Mouse (Mus musculus) forebrain, embryonic 11.5 days (tissue): ENCODE measurements at regions not wholly inside any gene's neighbourhood (a gene's known extent, or its start where the extent isn't known, plus 50 kb on each side); places are given as distances from the start of the nearest gene placed in this dataset.

Experiments
- ATAC-seq: fragments of 200-750 bp; cut with Nextera tagmentation; replicated peaks from 2 replicates; pipeline ENCODE4 v1.8.0; 2017; ENCODE audit warnings: moderate TSS enrichment; ENCODE audit not compliant: low FRiP score
- DNase-seq: peaks from one replicate; pipeline ENCODE4 v3.0.0-alpha.2; 2017; ENCODE audit warnings: low spot score
- H3K27ac ChIP-seq: fragments of 300-500 bp; sonication (generic); 2 replicates; pipeline ENCODE4 v1.5.1; 2014; ENCODE audit warnings: low read depth, low read length
- H3K27me3 ChIP-seq: fragments of 300-500 bp; sonication (generic); 2 replicates; pipeline ENCODE4 v1.6.1; 2014; ENCODE audit warnings: mild to moderate bottlenecking, low read length, mixed read lengths; ENCODE audit not compliant: control insufficient read depth, insufficient read depth
- H3K36me3 ChIP-seq: fragments of 300-500 bp; sonication (generic); 2 replicates; pipeline ENCODE4 v1.6.1; 2014; ENCODE audit warnings: mild to moderate bottlenecking, low read length, moderate library complexity, mixed read lengths; ENCODE audit not compliant: control insufficient read depth, insufficient read depth
- H3K4me1 ChIP-seq: fragments of 300-500 bp; sonication (generic); replicated peaks from 2 replicates; pipeline ENCODE4 v1.6.1; 2014; ENCODE audit warnings: low read length, mixed read lengths; ENCODE audit not compliant: control insufficient read depth, insufficient read depth
- H3K4me2 ChIP-seq: fragments of 300-500 bp; sonication (generic); 2 replicates; pipeline ENCODE4 v1.6.1; 2014; ENCODE audit warnings: low read depth, mild to moderate bottlenecking, low read length, moderate library complexity, mixed read lengths; ENCODE audit not compliant: severe bottlenecking
- H3K4me3 ChIP-seq: fragments of 300-500 bp; sonication (generic); 2 replicates; pipeline ENCODE4 v1.5.1; 2014; ENCODE audit warnings: low read depth, low read length
- H3K9ac ChIP-seq: fragments of 300-500 bp; sonication (generic); 2 replicates; pipeline ENCODE4 v1.6.1; 2014; ENCODE audit warnings: low read length
- H3K9me3 ChIP-seq: fragments of 300-500 bp; sonication (generic); 2 replicates; pipeline ENCODE4 v1.6.1; 2016; ENCODE audit warnings: low read length, mixed read lengths; ENCODE audit not compliant: control insufficient read depth
- WGBS: fragments of 180-500 bp; shearing (Covaris S2); extraction: QIAGEN DNeasy Blood & Tissue Kit; methylation state at CpG from one replicate; pipeline ENCODE4 v1.1.7; 2014; 5-methylcytosine and 5-hydroxymethylcytosine counted together

DNA sequence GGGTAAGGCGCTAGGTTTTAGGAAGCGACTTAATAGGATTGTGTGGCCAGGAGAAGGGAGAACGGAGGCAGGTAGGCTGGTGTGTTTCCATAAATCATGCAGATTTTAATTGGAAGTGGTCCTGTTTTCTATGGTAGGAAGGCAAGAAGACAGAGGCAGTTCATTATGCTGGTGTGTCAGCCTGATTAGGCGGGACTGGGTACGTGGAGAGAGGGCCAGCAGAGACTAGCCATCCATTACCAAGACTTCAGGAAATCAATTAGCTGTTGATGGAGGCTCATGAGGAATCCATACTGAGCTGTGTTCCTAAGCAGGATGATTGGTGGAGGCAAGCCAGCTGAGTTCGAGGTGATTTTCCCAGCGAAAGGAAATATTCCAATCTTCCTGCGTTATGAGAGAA lies 261.3 kb upstream of the Dynlrb2 start:
- no peaks in the 10 kb centered on the region for H3K9me3 ChIP-seq
- 64% methylated on average over 8 of the region's 8 CpGs for WGBS
- H3K36me3 ChIP-seq, result no peaks in the 10 kb centered on the region
- H3K9ac ChIP-seq, result no peak overlapping the region
- ATAC-seq (no peak), DNase-seq (no peak)
- H3K27ac ChIP-seq, result no peak overlapping the region
- no peak overlapping the region for H3K4me2 ChIP-seq
- peaks cover 2% of the 10 kb centered on the region; the same call in 1 of the 2 replicates for H3K4me1 ChIP-seq
- peaks cover 4% of the 10 kb centered on the region; the same call in 1 of the 2 replicates for H3K27me3 ChIP-seq
- no peak overlapping the region for H3K4me3 ChIP-seq

DNA sequence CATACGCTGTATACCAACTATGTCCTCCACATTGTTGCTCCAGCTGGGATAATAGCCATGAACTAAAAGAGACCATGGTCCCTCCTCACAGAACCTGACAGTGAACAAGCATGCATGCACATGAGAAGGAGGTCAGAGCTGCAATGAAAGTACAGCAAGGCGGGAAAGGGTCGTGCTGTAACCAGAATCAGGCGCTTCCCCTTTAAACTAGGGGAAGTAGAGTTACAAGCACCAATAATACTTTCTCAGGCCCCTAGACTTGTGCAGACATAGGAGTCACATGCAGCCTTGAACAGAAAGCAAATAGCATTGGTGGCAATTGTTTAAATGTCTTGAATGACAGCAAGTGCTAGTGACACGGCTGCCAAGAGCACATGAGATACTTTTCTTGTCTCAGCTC lies 261.8 kb upstream of the Dynlrb2 start:
- WGBS, result 83% methylated on average over 5 of the region's 5 CpGs
- Histone ChIP-seq H3K4me3 (no peak overlapping the region), H3K27ac (no peak overlapping the region)

DNA sequence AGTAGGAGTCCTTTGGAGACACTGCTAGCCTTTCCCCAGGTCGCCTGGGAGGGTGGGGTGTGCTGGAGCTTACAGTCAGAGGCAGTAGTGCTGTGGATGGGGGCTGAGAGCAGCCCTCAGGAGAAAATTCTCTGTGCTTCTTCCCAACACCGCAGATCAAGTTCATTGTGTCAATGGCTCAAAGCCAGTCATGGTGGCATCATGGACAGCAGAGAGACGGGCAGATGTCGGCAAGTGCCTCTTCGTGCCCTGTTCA lies 262.9 kb upstream of the Dynlrb2 start:
- Histone ChIP-seq H3K27ac (no peak overlapping the region), H3K36me3 (no peaks in the 10 kb centered on the region), H3K4me2 (no peak overlapping the region), H3K9ac (no peak overlapping the region), H3K9me3 (no peaks in the 10 kb centered on the region), H3K27me3 (peaks cover 6% of the 10 kb centered on the region), H3K4me1 (peaks cover 2% of the 10 kb centered on the region; the same call in 1 of the 2 replicates), H3K4me3 (no peak overlapping the region)
- WGBS, result 89% methylated on average over 5 of the region's 5 CpGs
- ATAC-seq, result no peak
- no peak for DNase-seq

More for the DNA sequence above, 261.8 kb upstream of the Dynlrb2 start:
- ATAC-seq (no peak), DNase-seq (no peak)
- H3K9me3 ChIP-seq, result no peaks in the 10 kb centered on the region
- no peaks in the 10 kb centered on the region for H3K36me3 ChIP-seq
- H3K4me1 ChIP-seq, result peaks cover 2% of the 10 kb centered on the region; the same call in 1 of the 2 replicates
- no peak overlapping the region for H3K9ac ChIP-seq
- no peak overlapping the region for H3K4me2 ChIP-seq
- peaks cover 4% of the 10 kb centered on the region; the same call in 1 of the 2 replicates for H3K27me3 ChIP-seq

DNA sequence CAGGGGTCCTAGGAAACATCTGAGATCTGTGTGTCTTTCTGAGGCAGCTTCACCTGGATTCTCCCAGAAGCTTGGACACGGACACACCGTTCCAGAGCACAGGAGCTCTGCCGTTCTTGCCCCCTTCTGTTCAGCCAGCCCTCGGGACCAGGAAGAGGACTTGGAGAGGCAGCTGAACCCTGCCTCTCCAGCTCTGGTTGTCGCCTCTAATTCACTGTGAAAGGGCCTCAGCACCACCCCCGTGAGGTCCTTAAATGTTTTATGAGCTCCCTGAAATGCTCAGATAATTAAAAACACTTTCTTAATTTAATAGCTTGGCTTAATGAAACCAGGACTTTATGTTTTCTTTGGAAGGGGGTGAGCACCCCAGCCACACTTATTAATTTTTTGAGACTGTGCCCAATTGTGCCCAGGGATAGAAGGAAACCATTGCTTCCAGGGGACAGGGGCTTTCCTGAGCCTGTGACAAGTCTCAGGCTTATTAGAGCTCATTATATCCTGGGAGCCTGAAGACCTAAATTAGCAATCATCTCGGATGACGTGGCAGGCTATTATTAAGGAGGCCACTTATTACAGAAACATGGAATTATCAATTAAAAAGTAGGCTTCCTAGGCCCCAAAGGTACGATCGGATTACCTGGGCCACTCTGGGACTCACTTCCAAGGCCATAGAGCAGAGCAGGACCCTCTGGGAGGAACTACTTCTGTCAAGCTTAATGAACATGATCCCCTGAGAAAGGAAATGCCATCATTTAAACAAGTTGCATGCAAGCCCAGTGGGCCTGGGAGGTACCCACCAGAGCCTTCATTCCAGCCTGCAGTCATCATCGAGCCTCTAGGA lies 263.4 kb upstream of the Dynlrb2 start:
- no peak overlapping the region for H3K4me3 ChIP-seq
- peaks cover 2% of the 10 kb centered on the region; the same call in 1 of the 2 replicates for H3K4me1 ChIP-seq
- ATAC-seq (no peak), DNase-seq (peak; percentile 52)
- H3K9ac ChIP-seq, result no peak overlapping the region
- H3K36me3 ChIP-seq, result no peaks in the 10 kb centered on the region
- 54% methylated on average over 11 of the region's 11 CpGs for WGBS
- H3K27me3 ChIP-seq, result peaks cover 6% of the 10 kb centered on the region
- no peaks in the 10 kb centered on the region for H3K9me3 ChIP-seq
- H3K4me2 ChIP-seq, result no peak overlapping the region
- no peak overlapping the region for H3K27ac ChIP-seq

DNA sequence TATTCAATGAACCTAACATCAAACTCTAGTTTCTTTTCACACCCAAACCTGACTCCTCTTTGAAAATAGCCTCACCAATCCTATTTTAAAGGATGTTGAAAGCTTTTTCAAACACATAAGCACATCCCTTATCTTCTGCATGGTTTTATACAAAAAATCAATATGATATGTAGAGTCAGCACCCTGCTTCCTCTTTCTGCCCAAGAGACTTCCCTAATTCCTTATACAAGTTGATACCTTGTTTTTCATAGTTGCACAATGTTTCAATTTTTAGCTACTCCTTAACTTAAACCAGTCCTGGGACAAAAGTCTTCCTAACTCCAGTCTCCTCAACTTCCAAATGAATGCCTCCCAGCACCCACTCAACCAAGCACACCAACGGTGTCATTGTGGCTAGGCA lies 266.1 kb upstream of the Dynlrb2 start:
- WGBS, result 85% methylated on average over 1 of the region's 1 CpGs
- no peak for DNase-seq

DNA sequence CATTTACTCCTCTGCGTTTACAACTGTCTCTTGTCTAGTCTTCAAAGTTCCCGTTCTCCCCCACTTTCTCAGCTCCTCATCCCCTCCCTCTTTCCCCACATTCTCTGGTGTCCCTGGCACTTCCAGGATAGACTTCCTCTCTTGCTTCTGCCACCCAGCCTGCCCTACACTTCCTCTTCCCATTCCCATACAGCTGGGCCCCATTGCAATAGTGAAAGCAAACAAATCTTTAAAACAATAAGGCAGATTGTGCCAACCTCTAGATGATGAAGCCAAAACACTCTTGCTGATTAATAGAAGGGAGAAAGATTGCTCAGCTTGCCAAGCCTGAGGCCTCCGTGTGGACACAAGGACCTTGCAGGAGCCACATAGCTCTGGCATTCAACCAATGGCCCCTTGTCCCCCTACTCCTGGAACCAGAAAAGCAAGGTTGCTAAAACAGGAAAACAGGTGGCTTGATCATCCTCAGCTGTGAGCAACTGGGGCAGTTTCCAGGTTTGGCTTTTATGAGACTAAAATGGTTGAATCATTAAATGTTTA lies 267.1 kb upstream of the Dynlrb2 start:
- Histone ChIP-seq H3K27ac (no peak overlapping the region), H3K4me1 (0 out of 2 replicates have a peak, but pooled peaks cover 2% of the 10 kb centered on the region), H3K4me3 (no peak overlapping the region), H3K9me3 (no peaks in the 10 kb centered on the region), H3K4me2 (no peak overlapping the region), H3K36me3 (no peaks in the 10 kb centered on the region), H3K9ac (no peak overlapping the region), H3K27me3 (peaks cover 6% of the 10 kb centered on the region)
- WGBS, result 86% methylated on average over 3 of the region's 3 CpGs
- ATAC-seq (no peak), DNase-seq (no peak)

More for the DNA sequence above, 266.1 kb upstream of the Dynlrb2 start:
- ATAC-seq, result no peak
- no peaks in the 10 kb centered on the region for H3K9me3 ChIP-seq
- H3K36me3 ChIP-seq, result no peaks in the 10 kb centered on the region
- peaks cover 6% of the 10 kb centered on the region for H3K27me3 ChIP-seq
- H3K4me1 ChIP-seq, result peaks cover 2% of the 10 kb centered on the region; the same call in 1 of the 2 replicates
- no peak overlapping the region for H3K4me3 ChIP-seq
- H3K9ac ChIP-seq, result no peak overlapping the region
- no peak overlapping the region for H3K4me2 ChIP-seq
- no peak overlapping the region for H3K27ac ChIP-seq

DNA sequence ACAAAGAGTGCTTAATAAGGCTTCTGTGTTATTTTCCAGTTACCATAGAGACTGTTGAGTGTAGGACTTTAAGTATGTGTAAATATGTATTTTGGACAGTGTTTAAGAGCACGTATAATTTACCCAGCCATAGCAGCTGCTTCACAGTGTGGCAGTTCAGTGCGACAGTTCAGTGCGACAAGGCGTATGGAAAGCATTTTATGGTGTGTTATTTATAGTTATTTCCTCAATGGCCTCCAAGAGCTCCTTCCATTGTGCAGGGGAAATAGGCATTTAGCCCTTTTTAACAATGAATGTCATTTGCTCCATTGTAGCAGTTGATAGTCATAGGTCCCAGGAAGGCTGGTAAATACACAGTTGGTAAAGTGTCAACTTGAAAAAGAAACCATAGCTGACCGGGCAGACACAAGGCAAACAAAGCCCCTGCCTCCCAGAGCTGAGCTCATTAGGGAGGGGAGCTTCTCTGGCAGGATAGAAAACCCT lies 275.1 kb upstream of the Dynlrb2 start:
- no peak overlapping the region for H3K9ac ChIP-seq
- H3K4me2 ChIP-seq, result no peak overlapping the region
- H3K36me3 ChIP-seq, result no peaks in the 10 kb centered on the region
- DNase-seq (no peak), ATAC-seq (peak; percentile 74)
- 10% methylated on average over 5 of the region's 5 CpGs for WGBS
- no peak overlapping the region for H3K27ac ChIP-seq
- no peaks in the 10 kb centered on the region; the same call in 1 of the 2 replicates for H3K4me1 ChIP-seq
- no peaks in the 10 kb centered on the region for H3K9me3 ChIP-seq
- H3K27me3 ChIP-seq, result peaks cover 4% of the 10 kb centered on the region; the same call in 1 of the 2 replicates
- H3K4me3 ChIP-seq, result no peak overlapping the region

DNA sequence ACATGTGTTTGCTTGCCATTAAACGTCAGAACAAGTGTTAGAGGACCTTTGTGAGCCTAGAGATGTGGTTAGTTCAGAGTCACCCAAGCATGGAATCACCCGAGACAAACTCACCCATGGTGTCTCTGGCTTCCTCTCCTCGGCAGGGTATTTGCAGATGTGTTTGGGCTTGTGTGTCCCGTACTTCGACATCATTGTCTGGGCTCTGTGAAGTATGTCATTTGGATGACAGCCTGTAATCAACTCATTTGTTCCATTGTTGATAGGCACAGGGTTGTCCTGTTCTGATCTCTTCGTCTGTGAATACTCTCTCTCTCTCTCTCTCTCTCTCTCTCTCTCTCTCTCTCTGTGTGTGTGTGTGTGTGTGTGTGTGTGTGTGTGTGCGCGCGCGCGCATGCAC lies 277.8 kb upstream of the Dynlrb2 start:
- H3K4me1 ChIP-seq, result no peaks in the 10 kb centered on the region; the same call in 1 of the 2 replicates
- DNase-seq, result no peak
- WGBS, result 77% methylated on average over 11 of the region's 11 CpGs

More for the DNA sequence above, 277.8 kb upstream of the Dynlrb2 start:
- Histone ChIP-seq H3K9me3 (no peaks in the 10 kb centered on the region), H3K27me3 (peaks cover 4% of the 10 kb centered on the region; the same call in 1 of the 2 replicates), H3K36me3 (no peaks in the 10 kb centered on the region), H3K27ac (no peak overlapping the region), H3K4me2 (no peak overlapping the region), H3K9ac (no peak overlapping the region), H3K4me3 (no peak overlapping the region)
- ATAC-seq, result no peak
